Mouse (Mus musculus) midbrain, embryonic 16.5 days (tissue): ENCODE data around the gene Rinl. TPM values are rescaled to one million over a fixed set of nuclear protein-coding genes. Genes with fewer than 3 reads are reported as not detected.

Experiments
- polyA plus RNA-seq: library from polyadenylated mRNA; unstranded; fragments of >200 nt; fragmentation: Nextera tagmentation; extraction: Ambion mirVana; gene quantifications from 2 replicates; pipeline ENCODE4 v1.2.1, GENCODE M21; 2015

Rinl gene
- polyA plus RNA-seq, 1 experiment from 2014 or later: 2.2 TPM

Other genes with a start within 250 kb of the Rinl start
- gene Sycn, start 248.1 kb upstream of the Rinl start, polyA plus RNA-seq: not detected in 2 replicates
- gene Nccrp1, start 241.7 kb upstream of the Rinl start, polyA plus RNA-seq: 0.15 TPM in 1 of 2 replicates, not detected in the other
- gene Samd4b, start 190.8 kb upstream of the Rinl start, polyA plus RNA-seq: 20.2 and 20.4 TPM in 2 replicates
- gene Pak4, start 190.8 kb upstream of the Rinl start, polyA plus RNA-seq: 18.1 and 19.1 TPM in 2 replicates
- 0.26 TPM in 1 of 2 replicates, not detected in the other for gene Acp7, start 157.6 kb upstream of the Rinl start, polyA plus RNA-seq
- 15.1 and 17.3 TPM in 2 replicates for gene Fbxo27, start 96.1 kb upstream of the Rinl start, polyA plus RNA-seq
- 3.2 and 5.2 TPM in 2 replicates for gene Fbxo17, start 72.2 kb upstream of the Rinl start, polyA plus RNA-seq
- 95.8 and 99.4 TPM in 2 replicates for gene Mrps12, start 47.1 kb upstream of the Rinl start, polyA plus RNA-seq
- 15.6 and 16.4 TPM in 2 replicates for gene Sars2, start 47.0 kb upstream of the Rinl start, polyA plus RNA-seq
- 0.61 and 0.95 TPM in 2 replicates for gene Ccer2, start 32.8 kb upstream of the Rinl start, polyA plus RNA-seq
- gene Sirt2, start 22.2 kb upstream of the Rinl start, polyA plus RNA-seq: 117 and 121 TPM in 2 replicates
- gene Nfkbib, start 21.5 kb upstream of the Rinl start, polyA plus RNA-seq: 52.0 and 64.7 TPM in 2 replicates
- gene Hnrnpl, start 19.6 kb downstream of the Rinl start, polyA plus RNA-seq: 134 and 152 TPM in 2 replicates
- gene Ech1, start 36.2 kb downstream of the Rinl start, polyA plus RNA-seq: 86.6 and 96.4 TPM in 2 replicates
- gene Lgals4, start 44.9 kb downstream of the Rinl start, polyA plus RNA-seq: 5.7 and 5.9 TPM in 2 replicates
- gene Lgals7, start 74.9 kb downstream of the Rinl start, polyA plus RNA-seq: 6.7 and 10.3 TPM in 2 replicates
- gene Capn12, start 92.5 kb downstream of the Rinl start, polyA plus RNA-seq: 0.40 and 0.57 TPM in 2 replicates
- gene Actn4, start 173.4 kb downstream of the Rinl start, polyA plus RNA-seq: 132 and 133 TPM in 2 replicates
- 279 TPM in 2 replicates for gene Eif3k, start 192.9 kb downstream of the Rinl start, polyA plus RNA-seq
- gene Map4k1, start 193.1 kb downstream of the Rinl start, polyA plus RNA-seq: 11.8 and 13.2 TPM in 2 replicates